Mouse (Mus musculus) c-Kit-positive CD71-negative TER-119-negative erythroid progenitor cells, embryonic 14.5 days (primary cell): ENCODE measurements around the gene Zfp791.
A peak's percentile ranks its signal among the peaks of the same experiment; 100 is the strongest.
"Not testable (repeated sequence)": the region's sequence is repeated elsewhere in the genome, so short reads cannot be mapped to it uniquely, and the experiment has no call there.

Source experiments
- DNase-seq: peaks from one replicate; pipeline ENCODE4 v3.0.0-alpha.2; 2013; ENCODE audit warnings: low read depth

Gene Zfp791

DNA sequence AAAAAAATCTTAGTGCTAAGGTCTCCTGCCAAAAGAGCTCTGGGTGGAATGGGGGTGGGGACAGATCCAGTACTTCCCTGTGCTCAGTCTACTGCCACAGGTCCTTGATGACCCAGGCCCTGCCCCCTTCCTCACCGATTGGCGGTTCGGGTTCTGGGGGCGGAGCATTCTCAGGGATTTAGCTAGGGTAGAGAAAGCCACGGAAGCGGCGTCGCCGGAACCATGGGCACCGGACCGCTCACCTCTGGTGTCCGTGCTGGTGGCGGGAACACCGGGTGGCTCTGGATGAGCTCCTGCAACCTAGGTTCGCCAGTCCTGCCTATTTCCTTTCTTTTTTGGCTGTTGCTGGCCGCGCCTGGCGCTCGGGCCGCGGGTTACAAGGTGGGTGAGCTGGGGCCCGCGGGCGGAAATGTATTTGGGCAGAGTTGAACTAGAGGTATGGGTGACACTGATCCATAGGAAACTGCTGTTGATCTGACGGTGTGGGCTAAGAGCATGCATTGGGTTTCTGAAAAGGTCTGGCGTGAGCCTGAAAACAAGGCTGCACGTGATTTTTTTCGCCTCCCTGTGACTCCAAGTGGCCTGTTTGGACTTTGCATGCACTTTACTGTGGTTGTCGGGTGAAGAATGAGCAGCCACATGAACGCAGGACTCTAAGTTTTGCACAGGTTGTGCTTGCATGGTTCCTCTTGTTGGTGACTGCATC lies 39.6 kb downstream of the Zfp791 start, which contains the start of gene Man2b1:
Man2b1 (plus strand) TSS at position 163 of the 706 bp plus-strand sequence.
- peak; percentile 88 for DNase-seq

DNA sequence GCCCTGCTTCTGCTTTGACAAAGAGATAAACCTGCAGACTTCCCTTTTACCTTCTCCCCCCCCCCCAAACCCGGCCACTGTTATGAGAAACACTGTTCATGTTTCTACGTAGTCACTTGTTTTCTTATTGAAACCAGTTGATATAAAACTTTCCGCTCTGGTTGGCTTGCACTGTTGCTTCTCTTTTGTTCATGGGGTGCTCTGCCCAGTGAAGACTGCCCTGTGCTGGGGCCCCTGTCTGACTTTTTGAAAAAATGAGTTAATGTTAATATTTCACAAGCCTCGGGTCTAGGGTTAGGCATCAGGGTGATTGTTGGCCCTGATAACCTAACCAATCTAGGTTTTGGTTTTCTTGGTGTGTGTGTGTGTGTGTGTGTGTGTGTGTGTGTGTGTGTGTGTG lies 40.7 kb downstream of the Zfp791 start:
- not testable (repeated sequence) for DNase-seq

DNA sequence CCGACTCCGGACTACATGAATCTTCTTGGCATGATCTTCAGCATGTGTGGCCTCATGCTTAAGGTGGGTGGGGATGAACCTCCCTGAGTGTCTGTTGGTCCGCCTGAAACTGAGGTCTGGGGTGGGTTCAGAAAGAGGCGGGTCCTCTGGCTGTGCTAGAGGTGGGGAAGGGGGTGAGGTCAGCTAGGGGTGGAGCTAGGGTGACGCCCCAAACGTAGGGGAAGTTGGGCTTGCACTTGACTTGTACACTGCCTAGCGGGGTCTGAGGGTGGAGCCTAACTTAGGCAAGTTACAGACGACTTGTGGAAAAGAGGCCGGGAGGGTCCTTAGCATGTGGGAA lies 41.7 kb downstream of the Zfp791 start, which contains the start of gene Wdr83:
Wdr83 (minus strand) TSS at position 91 of the 340 bp plus-strand sequence.
- DNase-seq, result peak; percentile 82

DNA sequence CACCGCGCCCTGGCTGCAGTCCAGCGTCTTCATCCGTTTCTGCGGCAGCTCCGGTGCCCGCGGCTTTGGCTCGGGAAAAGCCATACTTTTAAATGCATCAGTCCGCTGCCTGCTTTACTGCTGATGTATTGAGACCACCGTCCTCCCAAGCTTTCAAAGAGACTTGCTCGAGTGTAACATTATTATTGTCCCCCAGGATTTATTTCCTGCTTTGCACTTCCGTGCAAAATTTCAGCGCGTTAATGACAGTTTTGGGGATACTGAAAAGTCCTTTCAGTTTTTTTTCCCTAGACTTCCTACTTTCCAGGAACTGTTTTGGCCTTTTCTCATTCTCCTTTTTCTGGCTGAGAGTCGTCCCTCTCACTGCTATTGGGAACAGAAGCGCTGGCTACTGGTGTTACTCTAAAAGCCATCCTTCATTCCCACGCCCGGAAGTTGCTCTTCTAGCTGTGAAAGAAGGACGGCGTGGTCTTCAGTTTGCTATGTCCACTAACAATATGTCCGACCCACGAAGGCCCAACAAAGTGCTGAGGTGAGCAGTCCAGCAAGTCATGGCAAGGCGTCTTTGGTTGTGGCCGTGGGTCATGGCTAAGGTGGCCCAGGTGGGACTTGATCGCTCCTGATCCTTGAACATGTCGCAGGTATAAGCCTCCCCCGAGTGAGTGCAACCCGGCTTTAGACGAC lies 42.2 kb downstream of the Zfp791 start, which contains the start of gene Wdr83os:
Wdr83os (plus strand) TSS at position 209 of the 684 bp plus-strand sequence.
- peak; percentile 68 for DNase-seq

DNA sequence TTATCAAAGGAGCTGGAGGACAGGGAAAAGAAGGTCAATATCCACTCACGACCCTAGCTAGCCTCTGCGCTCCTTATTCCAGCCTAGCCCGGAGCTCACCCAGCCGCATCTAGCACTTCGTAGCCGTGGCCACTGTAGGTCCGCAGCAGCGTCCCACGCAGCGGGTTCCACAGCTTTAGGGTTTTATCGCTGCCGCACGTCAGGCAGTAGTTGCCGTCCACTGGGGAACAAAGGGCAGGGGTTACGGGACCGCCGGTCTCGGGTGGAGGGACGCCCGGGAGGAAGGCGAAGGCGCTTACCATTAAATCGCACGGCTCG lies 42.7 kb downstream of the Zfp791 start:
- no peak for DNase-seq

DNA sequence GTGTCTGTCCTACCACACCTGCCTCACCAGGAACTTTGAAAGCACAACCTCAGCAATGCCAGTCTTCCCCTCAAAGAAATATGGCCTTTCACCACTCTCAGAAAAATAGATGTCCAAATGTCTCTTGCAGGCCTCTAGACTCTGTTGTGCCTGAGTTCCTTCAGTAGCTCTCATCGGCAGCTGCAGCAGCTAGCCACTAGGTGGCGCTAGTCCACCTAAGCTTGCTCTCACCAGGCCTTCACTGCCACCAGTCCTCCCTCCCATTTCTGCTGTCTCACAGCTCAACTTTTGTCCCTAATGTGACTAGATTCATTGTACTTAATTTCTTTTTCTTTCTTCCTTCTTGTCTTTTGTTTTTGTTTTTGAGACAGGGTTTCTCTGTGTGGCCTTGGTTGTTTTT lies 45.9 kb downstream of the Zfp791 start:
- peak; percentile 75 for DNase-seq

DNA sequence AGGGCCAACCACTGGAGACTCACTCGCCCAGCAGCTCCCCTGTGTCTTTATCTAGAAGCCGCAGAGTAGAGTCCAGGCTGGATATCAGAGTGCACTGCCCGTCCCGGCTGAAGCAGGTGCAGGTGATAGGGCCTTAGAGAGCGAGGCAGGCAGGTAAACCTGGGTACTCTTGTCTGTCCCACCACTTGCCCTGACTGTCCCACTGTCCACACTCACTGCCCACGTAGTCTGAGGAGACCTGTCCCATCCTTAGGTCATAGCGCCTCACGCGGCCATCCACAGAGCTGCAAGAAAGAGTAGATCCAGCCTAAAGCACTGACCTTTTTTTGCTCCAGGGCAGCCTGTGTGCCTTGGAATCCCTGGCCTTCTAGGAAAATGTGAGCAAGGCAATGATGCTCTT lies 46.9 kb downstream of the Zfp791 start:
- DNase-seq, result no peak

DNA sequence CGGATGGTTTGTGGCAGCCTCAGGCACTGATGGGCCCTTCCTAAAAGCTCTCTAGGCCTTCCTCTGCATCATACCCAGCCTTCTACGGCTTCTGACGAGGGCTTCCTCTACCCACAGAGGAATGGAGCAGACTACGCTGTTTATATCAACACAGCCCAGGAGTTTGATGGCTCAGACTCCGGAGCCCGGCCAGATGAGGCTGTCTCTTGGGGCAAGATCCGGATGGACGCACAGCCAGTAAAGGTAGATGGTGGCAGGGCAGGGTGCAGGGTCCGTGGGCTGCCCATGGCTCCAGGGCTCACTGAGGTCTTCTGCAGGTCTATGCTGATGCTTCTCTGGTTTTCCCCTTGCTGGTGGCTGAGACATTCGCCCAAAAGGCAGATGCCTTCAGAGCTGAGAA lies 48.3 kb downstream of the Zfp791 start:
- DNase-seq, result no peak

DNA sequence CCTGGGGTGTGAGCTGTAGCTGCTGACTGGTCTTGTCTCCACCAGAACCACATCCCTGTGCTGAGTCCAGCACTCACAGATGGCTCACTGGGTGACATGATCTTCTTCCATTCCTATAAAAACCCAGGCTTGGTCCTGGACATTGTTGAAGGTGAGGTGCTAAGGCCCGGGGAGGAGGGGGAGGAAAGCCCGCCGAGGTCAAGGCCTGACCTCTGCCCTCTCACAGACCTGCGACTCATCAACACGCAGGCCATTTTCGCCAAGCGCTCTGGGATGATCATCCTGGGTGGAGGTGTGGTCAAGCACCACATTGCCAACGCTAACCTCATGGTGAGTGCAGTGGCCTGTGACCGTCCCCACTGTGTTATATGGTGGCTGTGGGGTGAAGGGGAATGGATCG lies 48.7 kb downstream of the Zfp791 start:
- DNase-seq, result no peak

DNA sequence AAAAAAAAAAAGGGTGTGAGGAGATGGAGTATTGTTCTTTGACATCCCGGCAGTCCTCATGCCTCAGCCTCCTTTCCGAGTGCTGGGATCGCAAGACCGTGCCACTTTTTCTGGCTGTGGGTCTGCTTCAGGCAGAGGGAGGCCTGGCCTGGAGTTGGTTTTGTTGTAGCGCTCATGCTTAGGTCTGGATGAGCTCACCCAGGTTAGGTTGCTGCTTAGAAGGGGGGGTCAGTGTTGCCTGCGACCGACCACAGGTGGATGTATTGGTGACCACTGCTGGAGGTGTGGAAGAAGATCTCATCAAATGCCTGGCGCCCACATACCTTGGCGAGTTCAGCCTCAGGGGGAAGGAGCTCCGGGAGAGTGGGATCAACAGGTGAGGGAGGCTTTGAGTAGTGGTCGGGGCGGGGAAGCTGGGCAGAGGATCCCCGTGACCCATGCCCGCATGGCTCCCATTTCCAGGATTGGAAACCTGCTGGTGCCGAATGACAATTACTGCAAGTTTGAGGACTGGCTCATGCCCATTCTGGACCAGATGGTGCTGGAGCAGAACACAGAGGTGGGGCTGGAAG lies 49.8 kb downstream of the Zfp791 start:
- DNase-seq, result no peak

DNA sequence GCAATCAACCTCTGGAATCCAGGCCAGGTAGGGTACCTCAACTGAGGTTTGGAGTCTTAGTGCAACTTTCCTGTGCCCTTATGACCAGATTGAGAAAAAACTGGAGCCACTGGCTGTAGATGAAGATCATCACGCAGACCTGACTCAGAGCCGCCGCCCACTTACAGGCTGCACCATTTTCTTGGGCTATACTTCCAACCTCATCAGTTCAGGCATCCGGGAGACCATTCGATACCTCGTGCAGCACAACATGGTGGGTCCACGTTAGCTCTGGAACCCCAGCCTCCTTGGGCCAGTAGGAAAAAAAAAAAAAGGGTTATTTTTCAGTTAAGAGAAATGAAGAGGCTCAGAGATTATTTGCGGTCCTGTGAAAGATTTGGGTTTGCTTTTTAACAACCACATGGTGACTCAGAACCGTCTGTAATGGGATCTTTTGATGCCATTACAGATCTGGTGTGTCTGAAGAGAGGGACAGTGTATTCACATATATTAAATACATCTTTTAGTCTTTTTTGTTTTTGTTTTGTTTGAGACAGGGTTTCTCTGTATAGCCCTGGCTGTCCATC lies 50.4 kb downstream of the Zfp791 start:
- no peak for DNase-seq

DNA sequence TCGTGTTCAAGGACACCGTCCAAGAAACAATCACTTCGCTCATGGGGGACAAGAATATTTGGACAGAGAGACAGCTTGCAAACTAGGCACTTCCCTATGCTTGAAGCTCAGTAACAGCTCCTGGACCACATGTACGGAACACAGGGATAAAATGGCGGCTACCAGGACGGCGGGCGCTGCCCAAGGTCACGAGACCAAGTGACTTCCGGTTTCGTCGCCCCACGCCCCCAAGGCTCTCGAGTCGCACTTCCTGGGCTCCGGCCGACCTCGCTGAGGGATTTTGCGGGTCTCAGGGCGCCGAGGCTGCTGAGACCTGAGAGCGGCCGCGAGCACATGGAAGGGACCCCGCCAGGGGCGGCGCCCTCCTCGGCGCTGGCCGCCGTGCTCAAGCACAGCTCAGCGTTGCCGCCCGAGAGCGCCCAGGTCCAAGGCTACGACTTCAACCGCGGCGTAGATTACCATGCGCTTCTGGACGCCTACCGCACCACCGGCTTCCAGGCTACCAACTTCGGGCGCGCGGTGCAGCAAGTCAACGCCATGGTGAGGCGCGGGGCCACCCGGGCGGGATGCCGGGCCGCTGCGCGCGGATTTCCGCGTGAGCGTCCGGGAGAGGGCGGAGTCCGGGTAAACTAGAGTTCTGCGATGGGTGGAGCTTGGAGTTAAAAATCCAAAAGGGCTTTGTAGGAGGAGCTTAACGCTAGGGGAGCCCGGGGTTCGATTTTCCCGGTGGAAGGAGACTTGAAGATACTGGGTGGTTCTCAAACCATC lies 51.2 kb downstream of the Zfp791 start, which contains the start of gene Dhps:
Dhps (plus strand) TSS at position 244 of the 768 bp plus-strand sequence.
- DNase-seq, result peak; percentile 80

DNA sequence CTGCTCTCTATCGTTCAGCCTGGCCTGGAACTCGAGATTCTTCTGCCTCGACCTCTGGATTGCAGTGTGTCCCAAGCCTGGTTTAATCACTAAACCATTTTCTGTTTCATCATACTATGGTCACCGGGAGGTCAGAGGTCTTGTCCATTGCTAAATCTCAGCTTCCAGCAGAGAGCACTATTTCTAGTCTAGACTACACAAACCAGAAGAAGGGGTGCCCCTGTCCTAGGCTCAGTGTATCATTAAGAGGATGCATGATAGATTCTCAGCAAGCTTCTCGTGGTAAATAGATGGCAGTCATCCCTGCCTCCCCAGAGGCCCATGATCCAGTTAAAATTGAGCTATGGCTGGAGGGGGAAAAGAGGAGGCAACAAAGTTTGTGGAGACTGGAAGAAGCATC lies 51.9 kb downstream of the Zfp791 start:
- no peak for DNase-seq

DNA sequence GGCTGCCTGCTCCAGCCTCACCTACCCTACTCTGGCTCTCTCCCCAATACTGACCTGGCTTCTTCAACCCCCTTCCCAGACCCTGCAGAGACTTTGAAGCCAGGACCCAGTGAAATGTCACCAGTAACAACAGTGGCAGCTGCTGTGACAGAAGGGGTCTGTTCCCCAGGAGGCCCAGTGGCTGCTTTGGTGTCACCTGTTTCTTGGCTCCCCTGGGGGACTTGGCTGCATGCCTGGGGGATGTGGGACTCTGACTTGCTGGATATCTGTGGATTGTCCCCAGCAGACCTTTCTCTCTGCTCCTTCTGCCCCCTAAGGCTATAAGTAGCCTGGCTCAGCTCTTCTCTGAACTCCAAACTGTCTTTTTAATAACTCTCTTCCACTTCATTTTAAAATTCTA lies 54.9 kb downstream of the Zfp791 start, which contains the start of gene Gm5741:
Gm5741 (minus strand) TSS at position 1 of the 400 bp plus-strand sequence.
- DNase-seq, result no peak

DNA sequence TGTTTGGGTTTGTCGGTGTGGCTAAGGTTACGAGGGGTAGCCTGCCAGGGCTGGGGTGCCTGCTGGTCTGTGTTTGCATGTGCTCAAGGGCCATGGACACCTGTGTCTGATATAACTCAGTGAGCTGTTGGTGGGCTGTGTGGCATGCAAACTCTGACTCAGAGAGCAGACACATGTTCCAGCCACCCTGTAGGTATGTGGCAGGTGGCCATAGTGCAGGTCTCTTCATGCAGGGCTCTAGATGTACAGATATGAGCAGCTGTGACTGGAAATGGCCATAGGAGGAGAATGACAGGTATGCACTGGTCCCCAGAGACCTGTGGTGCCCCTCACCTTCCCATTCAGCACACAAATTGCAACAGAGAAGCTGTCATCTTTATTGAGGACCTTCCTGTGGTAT lies 55.7 kb downstream of the Zfp791 start:
- no peak for DNase-seq

DNA sequence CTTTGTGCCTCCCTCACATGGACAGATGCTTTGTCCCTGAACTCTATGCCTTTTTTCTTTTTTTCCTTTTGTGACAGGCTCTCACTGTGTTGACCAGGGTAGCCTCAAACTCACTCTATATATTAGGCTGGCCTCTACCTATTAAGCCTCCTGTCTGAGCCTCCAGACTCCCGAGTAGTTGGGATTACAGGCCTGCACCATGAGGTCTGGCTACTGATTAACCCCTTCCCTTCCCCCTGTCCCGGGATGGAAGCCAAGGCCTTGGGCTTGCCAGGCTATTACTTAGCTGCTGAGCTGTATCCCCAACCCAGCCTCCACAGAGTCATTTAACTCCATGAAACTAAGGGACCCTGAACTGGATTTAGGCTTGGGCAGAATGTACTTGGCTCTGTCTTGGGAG lies 57.7 kb downstream of the Zfp791 start:
- no peak for DNase-seq

DNA sequence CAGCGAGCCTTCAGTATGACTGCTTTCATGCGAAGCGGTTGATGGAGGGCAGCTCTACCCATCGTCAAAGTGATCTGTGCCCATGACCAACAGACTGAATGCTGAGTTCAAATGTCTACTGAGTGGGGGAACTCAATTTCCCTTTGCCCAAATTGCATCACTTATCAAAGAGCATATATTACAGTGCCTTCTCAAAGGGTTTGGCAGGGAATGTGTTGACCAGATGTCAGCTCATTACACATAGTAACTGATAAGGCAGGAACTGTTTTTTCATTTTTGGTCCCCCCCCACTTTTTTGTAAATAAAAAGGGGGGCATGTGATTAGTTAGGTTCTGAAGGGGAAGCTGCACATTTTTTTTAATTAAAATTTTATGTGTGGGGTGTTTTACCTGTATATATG lies 60.3 kb downstream of the Zfp791 start:
- no peak for DNase-seq

DNA sequence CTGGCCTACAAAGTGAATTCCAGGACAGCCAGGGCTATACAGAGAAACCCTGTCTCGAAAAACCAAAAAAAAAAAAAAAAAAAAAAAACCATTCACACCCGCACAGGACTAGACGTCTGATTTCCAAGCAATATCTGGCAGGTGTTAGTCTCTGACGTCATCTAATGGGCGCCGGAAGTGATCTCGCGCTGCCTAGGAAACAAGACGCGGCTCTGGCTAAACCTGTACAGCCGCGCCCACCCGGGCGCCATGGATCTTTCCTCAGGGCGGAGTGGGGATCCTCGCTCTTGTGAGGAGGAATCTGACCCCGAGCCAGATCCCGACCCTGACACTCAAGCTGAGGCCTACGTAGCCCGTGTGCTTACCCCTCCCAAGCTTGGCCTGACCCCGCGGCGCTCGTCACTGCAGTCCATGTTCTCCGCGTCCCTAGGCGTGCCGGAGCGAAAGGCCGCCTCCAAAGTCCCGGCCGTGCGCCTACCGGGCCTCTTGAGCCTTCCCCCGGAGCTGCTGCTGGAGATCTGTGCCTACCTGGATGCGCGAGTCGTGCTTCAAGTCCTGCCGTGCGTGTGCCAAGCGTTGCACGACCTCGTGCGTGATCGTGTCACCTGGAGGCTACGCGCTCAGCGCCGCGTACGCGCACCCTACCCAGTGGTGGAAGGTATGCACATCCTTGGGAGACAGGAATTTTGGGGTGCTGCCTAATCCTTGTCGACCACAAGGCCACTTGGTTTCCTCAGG lies 62.8 kb downstream of the Zfp791 start, which contains the start of gene Fbxw9:
Fbxw9 (plus strand) TSS at position 177 of the 738 bp plus-strand sequence.
- peak; percentile 91 for DNase-seq
